Mouse (Mus musculus) hindbrain, embryonic 13.5 days (tissue): ENCODE results near the gene Uggt1. TPM values are rescaled to one million over a fixed set of nuclear protein-coding genes. Genes with fewer than 3 reads are reported as not detected.

Experiments used
- ATAC-seq: fragments of 200-750 bp; cut with Nextera tagmentation; 2 replicates; pipeline ENCODE4 v1.8.0; 2017; ENCODE audit warnings: moderate TSS enrichment; ENCODE audit not compliant: low FRiP score
- H3K27ac ChIP-seq: fragments of 300-500 bp; sonication (generic); 2 replicates; pipeline ENCODE4 v1.5.1; 2015; ENCODE audit warnings: inconsistent platforms, mild to moderate bottlenecking, moderate library complexity
- H3K27me3 ChIP-seq: fragments of 300-500 bp; sonication (generic); 2 replicates; pipeline ENCODE4 v1.6.1; 2015; ENCODE audit warnings: mild to moderate bottlenecking, inconsistent platforms
- H3K36me3 ChIP-seq: fragments of 300-500 bp; sonication (generic); 2 replicates; pipeline ENCODE4 v1.6.1; 2015; ENCODE audit warnings: mild to moderate bottlenecking, inconsistent platforms
- H3K4me1 ChIP-seq: fragments of 300-500 bp; sonication (generic); replicated peaks from 2 replicates; pipeline ENCODE4 v1.6.1; 2015; ENCODE audit warnings: inconsistent platforms
- H3K4me2 ChIP-seq: fragments of 300-500 bp; sonication (generic); 2 replicates; pipeline ENCODE4 v1.6.1; 2015; ENCODE audit warnings: inconsistent platforms, mild to moderate bottlenecking, moderate library complexity
- H3K4me3 ChIP-seq: fragments of 300-500 bp; sonication (generic); 2 replicates; pipeline ENCODE4 v1.5.1; 2015; ENCODE audit warnings: mild to moderate bottlenecking, inconsistent platforms
- H3K9ac ChIP-seq: fragments of 300-500 bp; sonication (generic); 2 replicates; pipeline ENCODE4 v1.6.1; 2015; ENCODE audit warnings: mild to moderate bottlenecking, inconsistent platforms
- H3K9me3 ChIP-seq: fragments of 300-500 bp; sonication (generic); 2 replicates; pipeline ENCODE4 v1.6.1; 2016; ENCODE audit warnings: inconsistent platforms
- WGBS: fragments of 180-500 bp; shearing (Covaris S2); methylation state at CpG from one replicate; pipeline ENCODE4 v1.1.7; 2015; 5-methylcytosine and 5-hydroxymethylcytosine counted together
- microRNA-seq: library from miRNA; unstranded; fragments of <30 nt; microRNA quantifications from one replicate; pipeline ENCODE4, GENCODE M21; 2016
- polyA plus RNA-seq: library from polyadenylated mRNA; unstranded; fragments of >200 nt; fragmentation: Nextera tagmentation; extraction: Ambion mirVana; gene quantifications from 2 replicates; pipeline ENCODE4 v1.2.1, GENCODE M21; 2015

The Uggt1 gene
- polyA plus RNA-seq, 1 experiment from 2014 or later: 45.3 TPM

DNA sequence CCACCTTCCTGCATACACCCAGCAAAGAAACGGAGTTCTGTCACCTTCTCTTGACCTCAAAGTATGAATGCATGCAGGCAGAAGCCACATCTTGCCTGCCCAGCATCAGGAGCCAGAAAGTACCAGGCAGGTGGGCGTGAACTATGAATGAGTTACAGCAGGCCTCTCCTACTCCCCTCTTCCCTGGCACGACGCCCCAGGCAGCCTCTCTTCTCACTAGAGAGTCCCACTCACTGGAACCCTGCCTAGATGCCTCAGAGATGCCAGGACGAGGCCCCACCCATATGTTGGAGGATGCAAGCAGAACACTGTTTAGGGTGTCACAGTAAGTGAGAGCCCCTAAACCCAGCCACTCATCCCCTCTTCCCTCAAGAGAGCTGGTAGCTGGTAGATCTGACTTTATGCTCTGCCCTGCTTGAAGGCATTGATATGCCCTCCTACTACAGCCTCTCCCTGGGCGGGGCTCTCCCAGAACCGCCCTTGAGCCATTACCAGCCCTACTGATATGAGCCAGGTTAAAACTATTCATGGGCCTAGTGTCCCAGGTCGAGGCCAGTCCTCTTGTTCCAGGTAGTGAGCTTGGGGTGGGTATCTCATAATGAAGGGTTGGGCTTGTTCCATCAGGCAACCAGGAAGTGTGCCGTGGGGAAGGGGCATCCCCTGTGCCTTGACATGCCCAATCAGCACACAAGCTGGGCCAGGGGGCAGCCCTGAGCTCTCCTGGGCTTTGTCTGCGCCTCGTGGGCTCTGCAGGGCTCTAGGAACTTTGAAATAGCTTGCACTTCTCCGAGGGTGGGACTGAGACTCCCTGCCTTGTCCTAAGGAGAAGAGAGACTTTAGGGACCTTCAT, 148.9 kb downstream of the Uggt1 start:
- WGBS: 84% methylated on average over 12 of the region's 12 CpGs
- peaks cover 27% of the 10 kb centered on the region for H3K4me1 ChIP-seq
- ATAC-seq: no peak

DNA sequence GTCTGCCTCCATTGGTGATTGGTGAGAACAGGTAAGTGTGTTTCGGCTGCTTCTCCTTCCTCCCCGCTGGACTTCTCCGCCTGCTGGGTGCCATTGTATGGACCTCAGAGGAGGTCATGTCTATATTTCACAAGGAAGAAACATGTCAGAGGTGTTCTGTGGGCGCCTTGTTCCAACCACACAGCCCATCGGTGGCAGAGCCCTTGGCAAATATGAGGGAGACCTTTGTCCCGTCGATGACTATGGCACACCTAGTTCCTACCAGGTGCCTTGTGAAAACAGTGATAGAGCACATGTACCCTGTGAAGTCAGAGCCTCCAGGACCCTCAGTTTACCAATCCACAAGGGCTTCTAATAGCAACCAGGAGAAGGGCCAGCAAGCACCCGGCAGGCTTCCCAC, 150.8 kb downstream of the Uggt1 start:
- H3K4me3 ChIP-seq: no peak overlapping the region
- WGBS: 95% methylated on average over 8 of the region's 8 CpGs
- no peak for ATAC-seq
- H3K9me3 ChIP-seq: no peaks in the 10 kb centered on the region
- no peak overlapping the region for H3K27ac ChIP-seq
- H3K4me2 ChIP-seq: no peak overlapping the region
- H3K9ac ChIP-seq: no peak overlapping the region
- H3K4me1 ChIP-seq: peaks cover 47% of the 10 kb centered on the region
- H3K36me3 ChIP-seq: peaks cover 43% of the 10 kb centered on the region
- H3K27me3 ChIP-seq: no peaks in the 10 kb centered on the region

More for the DNA sequence above, 148.9 kb downstream of the Uggt1 start:
- no peak overlapping the region for H3K4me2 ChIP-seq
- no peak overlapping the region for H3K27ac ChIP-seq
- H3K36me3 ChIP-seq: peaks cover 54% of the 10 kb centered on the region
- no peaks in the 10 kb centered on the region for H3K9me3 ChIP-seq
- no peak overlapping the region for H3K4me3 ChIP-seq
- H3K9ac ChIP-seq: no peak overlapping the region
- H3K27me3 ChIP-seq: no peaks in the 10 kb centered on the region

DNA sequence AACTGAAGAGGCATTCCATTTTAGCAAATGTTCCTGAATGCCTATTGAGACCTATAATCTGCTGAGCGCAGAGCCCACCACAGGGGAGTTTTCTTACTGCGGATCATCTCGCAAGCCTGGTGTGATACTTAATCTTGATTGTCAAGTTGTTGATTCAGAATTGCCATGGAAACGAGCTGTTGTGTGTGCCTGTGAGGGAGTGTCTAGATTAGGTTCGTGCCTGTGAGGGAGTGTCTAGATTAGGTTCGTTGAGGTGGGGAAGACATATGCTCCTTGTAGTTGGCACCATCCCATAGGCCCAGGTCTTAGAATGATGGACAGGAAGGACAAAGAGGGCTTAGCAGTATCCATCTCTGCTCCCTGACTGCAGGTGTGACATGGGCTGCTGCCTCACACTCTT, 153.3 kb downstream of the Uggt1 start:
- H3K4me1 ChIP-seq: peaks cover 57% of the 10 kb centered on the region
- WGBS: 73% methylated on average over 6 of the region's 6 CpGs
- H3K36me3 ChIP-seq: peaks cover 30% of the 10 kb centered on the region
- no peak overlapping the region for H3K9ac ChIP-seq
- no peak overlapping the region for H3K4me3 ChIP-seq
- no peak for ATAC-seq
- no peak overlapping the region for H3K27ac ChIP-seq
- no peaks in the 10 kb centered on the region for H3K9me3 ChIP-seq
- no peaks in the 10 kb centered on the region for H3K27me3 ChIP-seq
- no peak overlapping the region for H3K4me2 ChIP-seq

DNA sequence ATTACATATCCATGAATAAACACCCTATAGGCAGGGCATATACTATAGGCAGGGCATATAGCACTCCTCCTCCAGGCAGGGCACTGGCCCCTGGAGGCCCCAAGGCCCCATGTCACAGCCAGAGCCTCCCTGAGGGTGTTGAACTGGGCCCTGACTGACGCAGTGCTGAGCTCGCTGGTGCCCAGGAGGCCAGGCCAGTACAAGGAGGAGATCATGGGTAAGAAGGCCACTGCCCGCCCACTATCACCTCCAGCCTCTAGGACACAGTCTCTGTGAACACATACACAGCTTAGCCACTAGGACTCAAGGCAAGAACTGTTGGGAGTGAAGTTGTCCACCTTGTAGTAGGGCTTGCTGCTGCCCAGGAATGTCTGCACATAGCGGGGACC, 153.8 kb downstream of the Uggt1 start:
- H3K9ac ChIP-seq: no peak overlapping the region
- H3K4me1 ChIP-seq: peaks cover 53% of the 10 kb centered on the region
- H3K27ac ChIP-seq: no peak overlapping the region
- 81% methylated on average over 4 of the region's 4 CpGs for WGBS
- peaks cover 27% of the 10 kb centered on the region for H3K36me3 ChIP-seq
- H3K9me3 ChIP-seq: no peaks in the 10 kb centered on the region
- no peak for ATAC-seq
- no peaks in the 10 kb centered on the region for H3K27me3 ChIP-seq
- H3K4me2 ChIP-seq: no peak overlapping the region
- H3K4me3 ChIP-seq: no peak overlapping the region

Small RNA genes lying within 50 kb of the gene (microRNA-seq; reads per million reads assigned to microRNA genes)
- 2.3 reads per million, percentile 2 among the genes with 10 or more reads in this experiment for gene Mir6897

Other genes with a start within 250 kb of the Uggt1 start
- 9.3 and 10.0 TPM in 2 replicates for gene Hs6st1, start 176.3 kb downstream of the Uggt1 start, polyA plus RNA-seq
- gene Neurl3, start 30.0 kb upstream of the Uggt1 start, polyA plus RNA-seq: 1.3 and 1.4 TPM in 2 replicates
- gene Arid5a, start 63.0 kb upstream of the Uggt1 start, polyA plus RNA-seq: 3.8 and 4.0 TPM in 2 replicates
- gene Kansl3, start 124.5 kb upstream of the Uggt1 start, polyA plus RNA-seq: 35.9 and 38.3 TPM in 2 replicates
- 1.6 and 2.5 TPM in 2 replicates for gene Fer1l5, start 127.6 kb upstream of the Uggt1 start, polyA plus RNA-seq
- 70.4 and 71.1 TPM in 2 replicates for gene Lman2l, start 200.6 kb upstream of the Uggt1 start, polyA plus RNA-seq
- gene Cnnm4, start 226.9 kb upstream of the Uggt1 start, polyA plus RNA-seq: 8.9 and 9.7 TPM in 2 replicates